In the genomic region with DNA sequence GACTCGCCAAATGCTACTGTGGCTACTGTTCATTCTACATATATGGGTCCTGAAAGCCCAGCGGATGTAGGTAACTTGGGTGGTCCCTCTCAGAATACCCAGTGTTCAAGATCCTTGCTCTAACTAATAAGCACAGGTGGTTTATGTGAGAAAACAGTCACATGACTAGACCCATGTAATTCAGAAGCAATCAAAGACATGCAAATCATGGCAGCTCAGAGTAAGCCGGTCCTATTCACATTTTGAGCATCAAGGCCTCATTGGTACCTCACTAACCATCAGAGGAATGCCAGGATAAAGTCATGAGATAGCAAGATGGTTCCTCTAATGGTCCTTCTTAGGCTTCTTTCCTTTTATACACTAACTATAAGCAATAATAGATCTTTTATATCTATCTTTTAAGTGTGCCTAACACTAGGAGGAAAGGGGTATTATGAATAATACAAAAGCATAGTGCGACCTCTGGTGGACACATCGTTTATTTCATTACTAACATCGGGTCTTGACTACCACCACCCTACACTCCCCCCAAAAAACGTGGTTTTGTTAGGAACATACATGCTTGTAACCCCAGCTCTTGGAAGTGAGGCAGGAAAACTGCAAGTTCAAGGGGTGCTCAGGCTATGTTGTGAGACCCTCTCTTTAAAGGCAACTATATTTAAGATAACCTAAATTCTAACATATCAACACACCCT, we compare ENCODE assay signal across 7 mouse cellular contexts. TPM values are rescaled to one million over a fixed set of nuclear protein-coding genes. Genes with fewer than 3 reads are reported as not detected.
DNase-seq lines count a peak whose midpoint lies in the region; ATAC-seq lines count a peak whose summit lies in the region.

No protein-coding gene starts in this region.

- H3K4me2 ChIP-seq in heart, embryonic 11.5 days = peak overlapping the region; percentile 32

- H3K36me3 ChIP-seq in heart, embryonic 11.5 days (ENCODE audit: control insufficient read depth, insufficient read depth, low read length) = peaks cover 3% of the 10 kb centered on the region; the same call in 1 of the 2 replicates

- ATAC-seq in heart, embryonic 11.5 days (replicated peaks; ENCODE audit: insufficient number of reproducible peaks, low FRiP score, low TSS enrichment) = no peak

- no peak overlapping the region for H3K9ac ChIP-seq in heart, embryonic 11.5 days (ENCODE audit: low read depth, low read length)

- no peaks in the 10 kb centered on the region for H3K27me3 ChIP-seq in heart, embryonic 11.5 days (ENCODE audit: control insufficient read depth, insufficient read depth, low read length)

- DNase-seq in 416B (ENCODE audit: low read depth) = peak; percentile 79
- peak; percentile 75 to 79 for DNase-seq in B cell, adult 2 months
- peak; percentile 42 for DNase-seq in cerebellum, adult 8-10 months
- peak; percentile 66 for DNase-seq in layer of hippocampus, adult 9-10 months (ENCODE audit: low spot score)
- DNase-seq in lung, postnatal 10 days = peak; percentile 80
- DNase-seq in right cerebral cortex, postnatal 14 days = peak; percentile 64

- H3K9me3 ChIP-seq in heart, embryonic 11.5 days (replicated peaks; ENCODE audit: control insufficient read depth, low read length) = no peaks in the 10 kb centered on the region

- 42% methylated on average over 7 of the region's 7 CpGs for WGBS in heart, embryonic 11.5 days (ENCODE audit: insufficient replicate concordance)

- no peak overlapping the region for H3K27ac ChIP-seq in heart, embryonic 11.5 days (ENCODE audit: low read depth, low read length)

- H3K4me1 ChIP-seq in heart, embryonic 11.5 days (ENCODE audit: control insufficient read depth, insufficient read depth, low read length) = peaks cover 10% of the 10 kb centered on the region

- no peak overlapping the region for H3K4me3 ChIP-seq in heart, embryonic 11.5 days (ENCODE audit: low read depth, low read length)

RNA-seq across cellular contexts. Expression of a gene that starts 2.0 kb away (rescaled TPM):
- 9.3 and 10.1 TPM in 2 replicates for polyA plus RNA-seq in heart, embryonic 11.5 days (2014; fragmentation: Nextera tagmentation; extraction: Ambion mirVana)
